Mouse (Mus musculus) heart, embryonic 15.5 days (tissue): ENCODE results near the gene Bpifc. TPM values are rescaled to one million over a fixed set of nuclear protein-coding genes. Genes with fewer than 3 reads are reported as not detected.

Experiments used
- ATAC-seq: fragments of 200-750 bp; cut with Nextera tagmentation; replicated peaks from 2 replicates; pipeline ENCODE4 v1.8.0; 2017; ENCODE audit warnings: low read depth, moderate TSS enrichment; ENCODE audit not compliant: insufficient number of reproducible peaks, insufficient read depth, low FRiP score
- H3K27ac ChIP-seq: fragments of 300-500 bp; sonication (generic); 2 replicates; pipeline ENCODE4 v1.5.1; 2015; ENCODE audit warnings: mild to moderate bottlenecking, inconsistent platforms
- H3K27me3 ChIP-seq: fragments of 300-500 bp; sonication (generic); 2 replicates; pipeline ENCODE4 v1.6.1; 2015; ENCODE audit warnings: inconsistent platforms
- H3K36me3 ChIP-seq: fragments of 300-500 bp; sonication (generic); 2 replicates; pipeline ENCODE4 v1.6.1; 2015; ENCODE audit warnings: mild to moderate bottlenecking, inconsistent platforms
- H3K4me1 ChIP-seq: fragments of 300-500 bp; sonication (generic); replicated peaks from 2 replicates; pipeline ENCODE4 v1.6.1; 2015; ENCODE audit warnings: inconsistent platforms
- H3K4me2 ChIP-seq: fragments of 300-500 bp; sonication (generic); 2 replicates; pipeline ENCODE4 v1.6.1; 2015; ENCODE audit warnings: inconsistent platforms, mild to moderate bottlenecking, moderate library complexity
- H3K4me3 ChIP-seq: fragments of 300-500 bp; sonication (generic); 2 replicates; pipeline ENCODE4 v1.5.1; 2015; ENCODE audit warnings: mild to moderate bottlenecking, inconsistent platforms
- H3K9ac ChIP-seq: fragments of 300-500 bp; sonication (generic); 2 replicates; pipeline ENCODE4 v1.6.1; 2015; ENCODE audit warnings: mild to moderate bottlenecking, inconsistent platforms
- H3K9me3 ChIP-seq: fragments of 300-500 bp; sonication (generic); replicated peaks from 2 replicates; pipeline ENCODE4 v1.6.1; 2016; ENCODE audit warnings: inconsistent platforms
- WGBS: fragments of 180-500 bp; shearing (Covaris S2); methylation state at CpG from one replicate; pipeline ENCODE4 v1.1.7; 2015; ENCODE audit warnings: mixed read lengths; 5-methylcytosine and 5-hydroxymethylcytosine counted together
- polyA plus RNA-seq: library from polyadenylated mRNA; unstranded; fragments of >200 nt; fragmentation: Nextera tagmentation; extraction: Ambion mirVana; gene quantifications from 2 replicates; pipeline ENCODE4 v1.2.1, GENCODE M21; 2015

Gene Bpifc
- polyA plus RNA-seq, 1 experiment from 2014 or later, result not detected

GRCm38 (mm10) chr10:86017781-86018180 lies 6.1 kb upstream of the Bpifc start:
- Histone ChIP-seq H3K9me3 (no peaks in the 10 kb centered on the region), H3K9ac (no peak overlapping the region), H3K4me3 (no peak overlapping the region), H3K4me1 (peaks cover 8% of the 10 kb centered on the region; the same call in 1 of the 2 replicates), H3K36me3 (no peaks in the 10 kb centered on the region), H3K27me3 (no peaks in the 10 kb centered on the region; the same call in 1 of the 2 replicates), H3K27ac (no peak overlapping the region), H3K4me2 (no peak overlapping the region)
- WGBS, result 80% methylated on average over 7 of the region's 7 CpGs
- no peak for ATAC-seq

- ATAC-seq, result no peak
- Histone ChIP-seq H3K9ac (no peak overlapping the region), H3K27ac (no peak overlapping the region), H3K4me1 (no peaks in the 10 kb centered on the region), H3K27me3 (no peaks in the 10 kb centered on the region), H3K9me3 (no peaks in the 10 kb centered on the region), H3K4me2 (no peak overlapping the region), H3K4me3 (no peak overlapping the region), H3K36me3 (no peaks in the 10 kb centered on the region)
- 77% methylated on average over 2 of the region's 2 CpGs for WGBS
These were observed 523 bp downstream of the Bpifc start for GRCm38 (mm10) chr10:86011172-86011571.

GRCm38 (mm10) chr10:86010636-86011035 lies 1.1 kb downstream of the Bpifc start:
- WGBS, result 48% methylated on average over 6 of the region's 6 CpGs

GRCm38 (mm10) chr10:86009688-86010087 lies 2.0 kb downstream of the Bpifc start:
- Histone ChIP-seq H3K9me3 (no peaks in the 10 kb centered on the region), H3K27me3 (no peaks in the 10 kb centered on the region), H3K4me1 (no peaks in the 10 kb centered on the region), H3K9ac (no peak overlapping the region), H3K36me3 (no peaks in the 10 kb centered on the region), H3K4me3 (no peak overlapping the region), H3K4me2 (no peak overlapping the region), H3K27ac (no peak overlapping the region)
- ATAC-seq, result no peak
- 81% methylated on average over 2 of the region's 2 CpGs for WGBS

More at GRCm38 (mm10) chr10:86010636-86011035, 1.1 kb downstream of the Bpifc start:
- ATAC-seq, result no peak
- no peaks in the 10 kb centered on the region for H3K27me3 ChIP-seq
- no peak overlapping the region for H3K27ac ChIP-seq
- no peak overlapping the region for H3K4me3 ChIP-seq
- H3K9me3 ChIP-seq, result no peaks in the 10 kb centered on the region
- no peak overlapping the region for H3K4me2 ChIP-seq
- H3K9ac ChIP-seq, result no peak overlapping the region
- H3K36me3 ChIP-seq, result no peaks in the 10 kb centered on the region
- no peaks in the 10 kb centered on the region for H3K4me1 ChIP-seq

GRCm38 (mm10) chr10:86006455-86006854 lies 5.2 kb downstream of the Bpifc start:
- ATAC-seq, result no peak
- no peaks in the 10 kb centered on the region for H3K9me3 ChIP-seq
- H3K9ac ChIP-seq, result no peak overlapping the region
- H3K4me3 ChIP-seq, result no peak overlapping the region
- H3K4me1 ChIP-seq, result no peaks in the 10 kb centered on the region
- H3K4me2 ChIP-seq, result no peak overlapping the region
- H3K27me3 ChIP-seq, result no peaks in the 10 kb centered on the region
- H3K27ac ChIP-seq, result no peak overlapping the region
- 73% methylated on average over 5 of the region's 5 CpGs for WGBS
- no peaks in the 10 kb centered on the region for H3K36me3 ChIP-seq

GRCm38 (mm10) chr10:86000447-86000846 lies 11.2 kb downstream of the Bpifc start:
- Histone ChIP-seq H3K27ac (no peak overlapping the region), H3K4me2 (no peak overlapping the region), H3K9me3 (no peaks in the 10 kb centered on the region), H3K9ac (no peak overlapping the region), H3K4me1 (no peaks in the 10 kb centered on the region), H3K4me3 (no peak overlapping the region), H3K27me3 (no peaks in the 10 kb centered on the region), H3K36me3 (no peaks in the 10 kb centered on the region)
- WGBS, result 91% methylated on average over 4 of the region's 4 CpGs
- no peak for ATAC-seq

GRCm38 (mm10) chr10:85994543-85995104 lies 17.1 kb downstream of the Bpifc start:
- no peak for ATAC-seq
- Histone ChIP-seq H3K9me3 (no peaks in the 10 kb centered on the region), H3K4me3 (no peak overlapping the region), H3K27me3 (no peaks in the 10 kb centered on the region), H3K27ac (no peak overlapping the region), H3K9ac (no peak overlapping the region), H3K4me1 (no peaks in the 10 kb centered on the region), H3K36me3 (no peaks in the 10 kb centered on the region), H3K4me2 (no peak overlapping the region)
- 66% methylated on average over 5 of the region's 5 CpGs for WGBS

GRCm38 (mm10) chr10:85993836-85994235 lies 17.9 kb downstream of the Bpifc start:
- WGBS, result 85% methylated on average over 9 of the region's 9 CpGs
- Histone ChIP-seq H3K4me2 (no peak overlapping the region), H3K27me3 (no peaks in the 10 kb centered on the region), H3K4me3 (no peak overlapping the region), H3K4me1 (no peaks in the 10 kb centered on the region), H3K9ac (no peak overlapping the region), H3K27ac (no peak overlapping the region), H3K36me3 (no peaks in the 10 kb centered on the region), H3K9me3 (no peaks in the 10 kb centered on the region)
- ATAC-seq, result no peak

- no peak for ATAC-seq
- no peaks in the 10 kb centered on the region for H3K9me3 ChIP-seq
- no peaks in the 10 kb centered on the region for H3K27me3 ChIP-seq
- whole genome bisulfite sequencing, result 79% methylated on average over 4 of the region's 4 CpGs
- no peak overlapping the region for H3K27ac ChIP-seq
- H3K36me3 ChIP-seq, result no peaks in the 10 kb centered on the region
- H3K4me2 ChIP-seq, result no peak overlapping the region
- no peak overlapping the region for H3K4me3 ChIP-seq
- no peak overlapping the region for H3K9ac ChIP-seq
- H3K4me1 ChIP-seq, result no peaks in the 10 kb centered on the region
These were observed 19.3 kb downstream of the Bpifc start for GRCm38 (mm10) chr10:85992412-85992811.

GRCm38 (mm10) chr10:85989412-85990115 lies 22.1 kb downstream of the Bpifc start:
- no peak overlapping the region for H3K4me2 ChIP-seq
- no peaks in the 10 kb centered on the region for H3K27me3 ChIP-seq
- 58% methylated on average over 6 of the region's 6 CpGs for WGBS
- no peak overlapping the region for H3K9ac ChIP-seq
- H3K27ac ChIP-seq, result no peak overlapping the region
- ATAC-seq, result no peak
- H3K9me3 ChIP-seq, result no peaks in the 10 kb centered on the region
- no peaks in the 10 kb centered on the region for H3K36me3 ChIP-seq
- H3K4me1 ChIP-seq, result no peaks in the 10 kb centered on the region
- H3K4me3 ChIP-seq, result no peak overlapping the region

- Histone ChIP-seq H3K9ac (no peak overlapping the region), H3K36me3 (no peaks in the 10 kb centered on the region), H3K27ac (no peak overlapping the region), H3K4me3 (no peak overlapping the region), H3K4me2 (no peak overlapping the region), H3K4me1 (no peaks in the 10 kb centered on the region), H3K9me3 (no peaks in the 10 kb centered on the region), H3K27me3 (no peaks in the 10 kb centered on the region)
- ATAC-seq, result no peak
- WGBS, result 72% methylated on average over 4 of the region's 4 CpGs
These were observed 38.8 kb downstream of the Bpifc start for GRCm38 (mm10) chr10:85972915-85973314.

GRCm38 (mm10) chr10:85971826-85972225 lies 39.9 kb downstream of the Bpifc start:
- H3K4me3 ChIP-seq, result no peak overlapping the region
- no peaks in the 10 kb centered on the region for H3K9me3 ChIP-seq
- H3K27me3 ChIP-seq, result no peaks in the 10 kb centered on the region
- WGBS, result 80% methylated on average over 9 of the region's 9 CpGs
- no peak overlapping the region for H3K4me2 ChIP-seq
- H3K27ac ChIP-seq, result no peak overlapping the region
- no peak overlapping the region for H3K9ac ChIP-seq
- no peak for ATAC-seq
- no peaks in the 10 kb centered on the region for H3K4me1 ChIP-seq
- H3K36me3 ChIP-seq, result no peaks in the 10 kb centered on the region
